Mouse (Mus musculus) heart, embryonic 11.5 days (tissue): ENCODE results near the gene Bach2. TPM values are rescaled to one million over a fixed set of nuclear protein-coding genes. Genes with fewer than 3 reads are reported as not detected.

Experiments used
- ATAC-seq: fragments of 200-750 bp; cut with Nextera tagmentation; replicated peaks from 2 replicates; pipeline ENCODE4 v1.8.0; 2017; ENCODE audit warnings: moderate library complexity; ENCODE audit not compliant: insufficient number of reproducible peaks, low FRiP score, low TSS enrichment
- H3K27ac ChIP-seq: fragments of 300-500 bp; sonication (generic); 2 replicates; pipeline ENCODE4 v1.5.1; 2014; ENCODE audit warnings: mild to moderate bottlenecking, low read depth, low read length
- H3K27me3 ChIP-seq: fragments of 300-500 bp; sonication (generic); 2 replicates; pipeline ENCODE4 v1.6.1; 2014; ENCODE audit warnings: mild to moderate bottlenecking, low read length, mixed read lengths; ENCODE audit not compliant: control insufficient read depth, insufficient read depth
- H3K36me3 ChIP-seq: fragments of 300-500 bp; sonication (generic); 2 replicates; pipeline ENCODE4 v1.6.1; 2014; ENCODE audit warnings: mild to moderate bottlenecking, low read length, moderate library complexity, mixed read lengths; ENCODE audit not compliant: control insufficient read depth, insufficient read depth
- H3K4me1 ChIP-seq: fragments of 300-500 bp; sonication (generic); 2 replicates; pipeline ENCODE4 v1.6.1; 2014; ENCODE audit warnings: low read length; ENCODE audit not compliant: control insufficient read depth, insufficient read depth
- H3K4me2 ChIP-seq: fragments of 300-500 bp; sonication (generic); 2 replicates; pipeline ENCODE4 v1.6.1; 2014; ENCODE audit warnings: mild to moderate bottlenecking, moderate library complexity
- H3K4me3 ChIP-seq: fragments of 300-500 bp; sonication (generic); 2 replicates; pipeline ENCODE4 v1.5.1; 2014; ENCODE audit warnings: low read depth, low read length
- H3K9ac ChIP-seq: fragments of 300-500 bp; sonication (generic); 2 replicates; pipeline ENCODE4 v1.6.1; 2014; ENCODE audit warnings: mild to moderate bottlenecking, low read depth, low read length, moderate library complexity
- H3K9me3 ChIP-seq: fragments of 300-500 bp; sonication (generic); replicated peaks from 2 replicates; pipeline ENCODE4 v1.6.1; 2016; ENCODE audit warnings: low read length; ENCODE audit not compliant: control insufficient read depth
- WGBS: fragments of 180-500 bp; shearing (Covaris S2); extraction: QIAGEN DNeasy Blood & Tissue Kit; methylation state at CpG from one replicate; pipeline ENCODE4 v1.1.7; 2014; ENCODE audit not compliant: insufficient replicate concordance; 5-methylcytosine and 5-hydroxymethylcytosine counted together
- polyA plus RNA-seq: library from polyadenylated mRNA; unstranded; fragments of >200 nt; fragmentation: Nextera tagmentation; extraction: Ambion mirVana; gene quantifications from 2 replicates; pipeline ENCODE4 v1.2.1, GENCODE M21; 2014

The Bach2 gene
- 8.0 and 9.0 TPM in 2 replicates for polyA plus RNA-seq

DNA sequence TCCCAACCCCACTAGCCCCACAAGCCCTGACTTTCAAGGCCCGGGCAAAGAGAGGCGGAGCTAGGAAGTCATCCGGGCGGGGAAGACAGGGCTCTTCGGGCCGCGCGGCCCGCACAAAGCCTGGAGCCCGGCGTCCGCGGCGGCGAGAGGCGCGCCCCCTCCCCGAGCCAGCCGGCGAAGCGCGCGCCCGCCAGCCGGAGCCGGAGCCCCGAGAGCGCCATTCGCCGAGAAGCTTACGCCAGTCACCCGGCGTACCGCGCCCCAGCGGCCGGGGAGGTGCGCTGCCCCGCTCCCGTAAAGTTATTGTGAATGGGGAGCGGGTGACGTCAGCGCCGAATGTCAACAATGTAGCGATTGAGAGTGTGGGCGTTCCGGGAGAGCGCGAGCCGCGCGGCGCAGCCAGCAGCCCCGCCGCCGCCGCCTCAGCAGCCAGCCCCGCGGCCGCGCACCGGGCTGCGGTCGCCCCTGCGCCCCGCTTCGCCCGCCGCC, at the start of gene Bach2:
Gene Bach2 (plus strand): TSS at position 439 of the 489 bp plus-strand sequence.
- Histone ChIP-seq H3K4me2 (peak within 1 kb of the TSS; percentile 59), H3K4me3 (peak within 1 kb of the TSS; percentile 88), H3K36me3 (no peaks in the 10 kb centered on the region), H3K27ac (peak within 1 kb of the TSS; percentile 94), H3K9ac (peak within 1 kb of the TSS; percentile 88), H3K9me3 (no peaks in the 10 kb centered on the region), H3K27me3 (no peaks in the 10 kb centered on the region), H3K4me1 (peaks cover 20% of the 10 kb centered on the region)
- WGBS, result under 1% methylated on average over 65 of the region's 69 CpGs
- ATAC-seq, result peak; percentile 71

GRCm38 (mm10) chr4:32189416-32190036, 49.1 kb upstream of the Bach2 start:
- Histone ChIP-seq H3K9me3 (no peaks in the 10 kb centered on the region), H3K27me3 (no peaks in the 10 kb centered on the region), H3K36me3 (no peaks in the 10 kb centered on the region), H3K4me1 (no peaks in the 10 kb centered on the region), H3K4me2 (no peak overlapping the region), H3K9ac (no peak overlapping the region), H3K4me3 (no peak overlapping the region), H3K27ac (no peak overlapping the region)
- ATAC-seq, result no peak
- WGBS, result 75% methylated on average over 4 of the region's 4 CpGs

DNA sequence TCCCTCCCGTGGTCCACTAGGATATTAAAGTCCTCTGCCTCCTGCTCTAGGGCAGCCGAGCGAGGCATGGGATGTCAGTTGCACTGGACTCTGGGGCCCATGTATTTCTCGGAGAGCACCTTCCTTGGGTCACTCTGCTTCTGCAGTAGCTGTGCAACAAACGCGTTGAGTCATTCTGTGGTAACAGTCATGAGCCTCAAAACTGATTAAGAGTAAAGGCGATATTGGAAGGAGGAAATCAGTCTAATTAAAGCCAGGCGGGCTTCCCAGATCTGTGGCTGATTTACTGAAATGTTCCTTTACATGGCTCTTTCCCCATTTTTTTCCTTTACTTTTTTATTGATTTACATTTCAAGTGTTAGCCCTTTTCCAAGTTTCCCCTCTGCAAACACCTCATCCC, 48.1 kb upstream of the Bach2 start:
- Histone ChIP-seq H3K27me3 (no peaks in the 10 kb centered on the region), H3K36me3 (no peaks in the 10 kb centered on the region), H3K4me2 (no peak overlapping the region), H3K9me3 (no peaks in the 10 kb centered on the region), H3K9ac (no peak overlapping the region), H3K27ac (no peak overlapping the region), H3K4me1 (peaks cover 5% of the 10 kb centered on the region), H3K4me3 (no peak overlapping the region)
- WGBS, result 69% methylated on average over 8 of the region's 8 CpGs
- no peak for ATAC-seq

DNA sequence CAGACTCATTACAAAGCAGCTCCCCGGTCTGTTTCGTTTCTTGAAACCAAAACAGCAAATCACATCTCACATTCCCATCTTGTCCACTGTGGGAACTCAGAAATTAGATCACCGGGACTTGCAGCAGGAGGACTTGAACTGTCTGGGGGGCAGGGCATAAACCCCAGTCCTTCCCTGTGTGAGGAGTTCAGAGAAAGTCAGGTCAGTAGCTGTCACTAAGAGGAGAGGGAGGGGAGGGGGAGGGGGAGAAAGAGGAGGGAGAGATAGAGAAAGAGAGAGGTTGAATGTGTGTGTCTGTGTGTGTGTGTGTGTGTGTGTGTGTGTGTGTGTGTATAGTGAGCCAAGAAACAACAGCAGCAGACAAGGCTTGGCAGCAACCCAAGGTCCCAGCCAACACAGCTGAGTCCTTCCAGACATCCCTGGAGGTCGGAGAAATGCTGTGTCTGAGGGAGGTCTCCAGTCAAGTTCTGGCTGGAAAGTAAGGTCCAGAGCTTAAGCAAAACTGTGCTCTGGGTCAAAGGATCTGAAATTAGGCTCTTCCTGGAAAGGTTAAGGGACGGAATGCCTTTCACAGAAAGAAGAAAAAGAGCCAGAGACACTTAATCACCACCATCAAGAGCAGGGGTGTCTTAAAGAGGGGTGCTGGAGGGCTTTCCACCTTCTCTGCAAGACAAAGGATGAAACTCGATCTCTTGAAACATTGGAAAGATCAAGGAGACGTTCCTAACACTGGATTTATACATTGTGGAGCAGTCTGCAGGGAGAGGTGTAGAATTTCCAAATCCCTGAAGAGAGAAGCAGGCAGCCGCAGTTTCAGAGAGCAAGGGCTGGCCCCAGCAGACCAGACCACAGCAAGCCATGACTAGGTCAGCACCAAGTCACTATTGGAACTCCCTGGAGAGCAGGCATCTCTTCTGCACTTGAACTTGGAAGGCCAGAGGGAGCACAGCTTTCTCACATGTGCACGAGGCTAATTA, 42.4 kb upstream of the Bach2 start:
- no peaks in the 10 kb centered on the region for H3K9me3 ChIP-seq
- peaks cover 22% of the 10 kb centered on the region for H3K4me1 ChIP-seq
- H3K9ac ChIP-seq, result peak overlapping the region; percentile 49; the same call in 1 of the 2 replicates
- H3K27ac ChIP-seq, result peak overlapping the region; percentile 88
- H3K27me3 ChIP-seq, result no peaks in the 10 kb centered on the region
- 17% methylated on average over 9 of the region's 9 CpGs for WGBS
- peak; percentile 84 for ATAC-seq
- H3K4me3 ChIP-seq, result no peak overlapping the region
- peak overlapping the region; percentile 21 for H3K4me2 ChIP-seq
- no peaks in the 10 kb centered on the region for H3K36me3 ChIP-seq

- Histone ChIP-seq H3K27ac (no peak overlapping the region), H3K36me3 (no peaks in the 10 kb centered on the region), H3K4me1 (peaks cover 31% of the 10 kb centered on the region), H3K9ac (no peak overlapping the region), H3K4me2 (no peak overlapping the region), H3K9me3 (peaks cover 3% of the 10 kb centered on the region; the same call in 1 of the 2 replicates), H3K4me3 (no peak overlapping the region), H3K27me3 (no peaks in the 10 kb centered on the region)
- ATAC-seq, result no peak
- 92% methylated on average over 1 of the region's 1 CpGs for WGBS
Observed at GRCm38 (mm10) chr4:32198031-32198430, 40.6 kb upstream of the Bach2 start.

GRCm38 (mm10) chr4:32198589-32198988, 40.0 kb upstream of the Bach2 start:
- WGBS, result 85% methylated on average over 7 of the region's 7 CpGs
- H3K36me3 ChIP-seq, result no peaks in the 10 kb centered on the region
- H3K4me1 ChIP-seq, result peaks cover 31% of the 10 kb centered on the region
- ATAC-seq, result no peak
- H3K4me3 ChIP-seq, result no peak overlapping the region
- H3K27ac ChIP-seq, result no peak overlapping the region
- H3K9ac ChIP-seq, result no peak overlapping the region
- no peaks in the 10 kb centered on the region for H3K27me3 ChIP-seq
- H3K4me2 ChIP-seq, result no peak overlapping the region
- peaks cover 3% of the 10 kb centered on the region; the same call in 1 of the 2 replicates for H3K9me3 ChIP-seq

GRCm38 (mm10) chr4:32199156-32199555, 39.4 kb upstream of the Bach2 start:
- peaks cover 31% of the 10 kb centered on the region for H3K4me1 ChIP-seq
- ATAC-seq, result no peak

DNA sequence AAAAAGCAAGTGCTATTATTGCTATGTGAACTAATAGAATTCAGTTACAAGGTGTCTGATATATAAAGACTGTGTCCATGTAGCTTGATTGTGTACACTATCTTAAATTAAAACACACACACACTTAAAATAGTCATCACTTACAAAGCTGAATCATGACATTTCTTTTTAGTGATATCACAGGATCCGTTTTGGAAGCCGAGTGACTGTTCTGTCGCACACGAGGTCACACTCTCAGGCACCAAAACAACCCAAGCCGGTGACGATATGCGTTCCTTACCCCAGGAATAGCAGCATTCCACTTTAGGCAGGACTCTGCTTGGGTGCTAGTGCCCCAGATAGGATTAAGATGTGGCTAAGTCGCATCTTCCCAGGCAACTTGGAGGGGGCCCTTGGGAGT, 37.5 kb upstream of the Bach2 start:
- peaks cover 25% of the 10 kb centered on the region; the same call in 1 of the 2 replicates for H3K4me1 ChIP-seq
- H3K9ac ChIP-seq, result no peak overlapping the region
- no peaks in the 10 kb centered on the region for H3K27me3 ChIP-seq
- WGBS, result 35% methylated on average over 8 of the region's 8 CpGs
- no peak overlapping the region for H3K4me2 ChIP-seq
- no peak overlapping the region for H3K27ac ChIP-seq
- H3K9me3 ChIP-seq, result peaks cover 3% of the 10 kb centered on the region; the same call in 1 of the 2 replicates
- ATAC-seq, result no peak
- no peaks in the 10 kb centered on the region for H3K36me3 ChIP-seq
- no peak overlapping the region for H3K4me3 ChIP-seq

More at GRCm38 (mm10) chr4:32199156-32199555, 39.4 kb upstream of the Bach2 start:
- Histone ChIP-seq H3K9ac (no peak overlapping the region), H3K27ac (no peak overlapping the region), H3K36me3 (no peaks in the 10 kb centered on the region), H3K4me2 (no peak overlapping the region), H3K4me3 (no peak overlapping the region), H3K9me3 (peaks cover 3% of the 10 kb centered on the region; the same call in 1 of the 2 replicates), H3K27me3 (no peaks in the 10 kb centered on the region)
- WGBS, result 82% methylated on average over 7 of the region's 7 CpGs
